Mouse (Mus musculus): ENCODE results near the gene Sptlc3. TPM values are rescaled to one million over a fixed set of nuclear protein-coding genes. Genes with fewer than 3 reads are reported as not detected.

The Sptlc3 gene
- polyA plus RNA-seq (2012; ENCODE audit: low replicate concordance) = not detected in 2 replicates

GRCm38 (mm10) chr2:139493836-139494235 is at the start of gene Sptlc3:
Sptlc3 (plus strand) TSS chr2:139493913.

DNA sequence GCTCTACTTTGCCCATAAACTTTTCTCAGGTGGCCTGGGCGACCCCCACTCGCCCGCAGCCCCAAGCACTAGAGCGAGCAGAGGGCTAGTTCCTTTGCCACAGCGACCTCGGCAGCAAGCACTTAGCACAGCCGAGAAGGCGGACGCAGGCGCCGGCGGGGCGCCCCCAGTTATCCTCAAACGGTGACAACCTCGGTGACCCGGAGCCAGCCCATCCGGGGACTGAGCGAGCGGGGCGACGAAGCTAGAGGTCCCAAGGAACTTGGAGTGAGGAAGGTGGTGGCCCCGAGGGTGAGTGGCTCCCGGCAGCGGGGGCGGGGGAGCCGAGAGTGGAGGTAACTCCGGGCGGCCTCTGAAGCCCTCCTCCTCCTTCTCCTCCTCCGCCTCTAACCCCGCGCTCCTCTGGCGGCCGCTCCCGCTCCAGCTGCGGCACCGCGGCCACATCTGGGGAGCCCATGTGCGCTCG is 184.1 kb downstream of the Sptlc3 start, which contains the start of gene Ism1:
TSS of gene Ism1 (plus strand) at position 370 of the 466 bp plus-strand sequence.

Other genes starting within 250 kb of the Sptlc3 start
- gene Ism1, start 184.3 kb downstream of the Sptlc3 start, polyA plus RNA-seq (2012; ENCODE audit: low replicate concordance) = not detected in 2 replicates